Mouse (Mus musculus) left cerebral cortex, adult 2 months (tissue): ENCODE results near the gene Cd22. TPM values are rescaled to one million over a fixed set of nuclear protein-coding genes. Genes with fewer than 3 reads are reported as not detected.
"Not testable (repeated sequence)": the region's sequence is repeated elsewhere in the genome, so short reads cannot be mapped to it uniquely, and the experiment has no call there.

Experiments used
- DNase-seq, 2 experiments: peaks; one replicate each; pipeline ENCODE4 v3.0.0; 2021 to 2022; ENCODE audit warnings: low spot score in 2 of 2, mixed read lengths in 1 of 2; ENCODE audit errors: extremely low spot score in 1 of 2
- H3K27ac ChIP-seq: fragments of 200-600 bp; 2 replicates; pipeline ENCODE4 v1.8.1; 2022
- H3K4me3 ChIP-seq: fragments of 200-600 bp; 2 replicates; pipeline ENCODE4 v1.8.1; 2022
- CTCF ChIP-seq: fragments of 200-600 bp; IDR thresholded peaks from 2 replicates; pipeline ENCODE4 v1.8.1; 2022; ENCODE audit warnings: antibody characterized with exemption, mild to moderate bottlenecking, moderate library complexity
- intact Hi-C: fragments of 180-260 bp; cut with DNase I; formaldehyde crosslinking; loops from one replicate; pipeline ENCODE4 v1.15.1; 2025
- long read RNA-seq, 2 experiments: library from polyadenylated mRNA; stranded (forward); transcript quantifications; one replicate each; pipeline ENCODE4 v2.0.0; 2021; ENCODE audit warnings: borderline mapping rate in 2 of 2
- total RNA-seq, 2 experiments: library from RNA; stranded (reverse); gene quantifications; 2 replicates each; pipeline ENCODE4 v1.2.3; 2021

The Cd22 gene
- not detected for total RNA-seq
- long read RNA-seq, experiment 1, partial matches to known transcripts = 0 of 1 reads
- long read RNA-seq, experiment 1, other reads (novel, unspliced or antisense) = 1 of 1 reads
- long read RNA-seq, experiment 2 = 0 reads

DNA sequence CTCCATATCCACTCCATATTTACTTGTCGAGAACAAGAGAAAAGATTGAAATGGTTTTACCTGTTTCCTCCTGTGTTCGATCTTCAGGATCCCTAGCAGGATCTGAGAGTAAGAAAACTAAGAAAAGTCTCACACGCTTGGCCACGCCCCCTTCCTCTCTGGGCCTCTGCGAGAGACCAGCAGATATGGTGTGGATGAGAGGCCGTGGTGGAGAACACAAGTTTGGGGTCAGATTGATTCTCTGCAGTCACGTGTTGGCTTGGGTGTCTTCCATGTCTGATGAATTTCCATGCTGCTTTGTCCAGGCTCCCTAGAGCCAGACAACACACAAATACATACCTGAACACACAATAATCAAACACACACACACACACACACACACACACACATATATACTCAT, at the start of gene Cd22:
Gene Cd22 (minus strand): TSS at position 167 of the 400 bp plus-strand sequence.
- Histone ChIP-seq H3K27ac (no peak within 1 kb of the TSS), H3K4me3 (no peak within 1 kb of the TSS)
- no peak for TF ChIP-seq CTCF
- DNase-seq = no peak
- intact Hi-C loops = no loop called here

DNA sequence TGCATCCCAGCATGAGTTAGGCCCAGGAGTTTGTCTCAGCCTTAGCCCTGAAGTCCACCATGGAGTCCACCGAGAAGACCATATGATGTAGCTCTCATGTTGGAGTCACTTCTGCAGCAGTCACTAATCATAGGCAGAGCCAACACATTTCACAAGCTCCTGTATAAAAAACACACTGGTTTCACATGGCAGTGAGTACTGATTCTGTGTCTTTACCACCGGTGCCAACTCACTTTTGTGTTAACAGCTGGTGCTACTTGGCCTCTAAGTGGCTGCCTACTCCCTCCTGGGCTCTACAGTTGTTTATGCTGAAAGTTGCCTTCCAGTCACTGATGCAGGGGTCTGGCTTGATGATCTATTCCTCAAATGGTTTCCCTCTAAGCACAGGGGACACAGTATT, 44.4 kb upstream of the Cd22 start, which contains the start of gene Hamp2:
Gene Hamp2 (minus strand): TSS at position 101 of the 400 bp plus-strand sequence.
- intact Hi-C loops, H3K27ac ChIP-seq, DNase-seq, H3K4me3 ChIP-seq: not testable (repeated sequence)

DNA sequence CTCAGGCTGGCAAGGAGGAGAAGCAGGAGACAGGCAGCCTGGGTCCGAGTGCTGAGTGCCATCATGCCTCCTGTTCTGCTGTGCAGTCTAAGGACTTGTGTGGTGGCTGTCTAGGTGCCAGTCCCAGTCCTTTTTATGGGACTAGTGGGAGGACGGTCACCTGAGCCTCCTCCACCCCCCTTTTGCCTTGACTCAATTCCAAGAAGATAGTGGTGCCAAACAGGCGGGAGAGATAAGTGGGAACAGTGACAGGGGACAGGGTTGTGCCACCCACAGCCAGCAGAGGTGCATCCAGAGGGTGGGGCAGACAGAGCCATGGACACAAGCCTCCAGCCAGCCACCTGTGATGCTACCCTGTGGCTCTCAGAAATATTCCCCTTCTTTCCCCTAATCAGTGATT, 43.9 kb upstream of the Cd22 start:
- no peak for DNase-seq
- no peak overlapping the region for H3K4me3 ChIP-seq
- intact Hi-C loops = no loop called here
- H3K27ac ChIP-seq = no peak overlapping the region
- TF ChIP-seq CTCF = no peak

DNA sequence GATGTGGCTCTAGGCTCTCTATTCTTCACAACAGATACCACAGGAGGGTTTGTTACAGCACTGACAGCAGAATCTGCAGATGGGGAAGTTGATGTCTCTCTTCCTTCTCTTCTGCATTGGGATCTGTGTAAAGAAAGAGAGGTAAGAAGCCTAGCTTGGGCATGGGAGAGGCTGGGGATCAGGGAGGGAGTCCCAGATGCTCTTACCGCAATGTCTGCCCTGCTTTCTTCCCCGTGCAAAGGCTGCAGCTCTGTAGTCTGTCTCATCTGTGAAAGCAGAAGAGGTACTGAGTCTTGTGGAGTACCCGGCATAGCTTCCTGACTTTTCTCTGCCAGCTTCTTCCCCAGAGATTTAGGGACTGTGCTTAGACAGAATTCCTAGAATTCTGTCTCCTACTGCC, 42.3 kb upstream of the Cd22 start:
- intact Hi-C loops, DNase-seq, H3K4me3 ChIP-seq: not testable (repeated sequence)

DNA sequence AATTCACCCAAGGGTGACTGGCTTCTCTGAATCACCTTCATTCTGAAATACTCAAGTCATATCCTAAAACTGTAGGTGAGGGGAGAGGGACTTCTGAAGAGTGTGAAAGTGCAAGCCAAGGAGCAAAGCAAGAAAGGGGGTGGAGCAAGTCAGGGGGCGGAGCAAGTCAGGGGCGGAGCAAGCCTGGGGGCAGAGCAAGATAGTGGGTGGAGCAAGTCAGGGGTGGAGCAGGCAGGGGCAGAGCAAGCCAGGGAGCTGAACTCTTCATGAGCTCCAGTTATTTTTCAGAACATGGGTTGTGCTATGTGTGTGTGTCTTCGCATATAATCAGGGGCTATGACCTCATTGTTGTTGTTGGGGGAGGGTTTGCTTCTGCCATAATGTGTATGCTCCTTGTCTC, 40.1 kb upstream of the Cd22 start:
- DNase-seq = no peak
- intact Hi-C loops = no loop called here
- Histone ChIP-seq H3K27ac (no peak overlapping the region), H3K4me3 (no peak overlapping the region)
- no peak for TF ChIP-seq CTCF

More for the DNA sequence above, 42.3 kb upstream of the Cd22 start:
- H3K27ac ChIP-seq = not testable (repeated sequence)

DNA sequence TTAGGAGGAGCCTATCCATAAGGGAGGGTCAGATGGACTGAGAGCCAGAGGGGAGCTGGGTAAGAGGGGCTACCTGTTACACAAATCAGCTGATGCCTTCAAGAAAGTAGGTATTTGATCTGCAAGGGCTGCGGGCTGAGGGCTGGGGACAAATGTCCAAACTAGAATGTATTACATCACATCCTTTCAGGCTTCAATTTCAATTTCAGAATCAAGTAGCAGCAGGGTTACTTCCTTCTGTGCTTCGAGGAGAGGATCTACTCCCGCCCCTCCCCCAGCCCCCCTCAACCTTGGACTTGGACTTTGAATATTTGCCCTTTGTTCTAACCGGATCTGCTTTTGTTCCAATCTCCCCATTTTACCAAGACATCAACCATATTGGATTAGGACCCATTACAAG, 37.1 kb upstream of the Cd22 start:
- intact Hi-C loops = no loop called here
- no peak for TF ChIP-seq CTCF
- no peak for DNase-seq
- Histone ChIP-seq H3K27ac (peak overlapping the region; percentile 54), H3K4me3 (0 out of 2 replicates have a peak overlapping the region, but pooled peaks have one; percentile 2)

DNA sequence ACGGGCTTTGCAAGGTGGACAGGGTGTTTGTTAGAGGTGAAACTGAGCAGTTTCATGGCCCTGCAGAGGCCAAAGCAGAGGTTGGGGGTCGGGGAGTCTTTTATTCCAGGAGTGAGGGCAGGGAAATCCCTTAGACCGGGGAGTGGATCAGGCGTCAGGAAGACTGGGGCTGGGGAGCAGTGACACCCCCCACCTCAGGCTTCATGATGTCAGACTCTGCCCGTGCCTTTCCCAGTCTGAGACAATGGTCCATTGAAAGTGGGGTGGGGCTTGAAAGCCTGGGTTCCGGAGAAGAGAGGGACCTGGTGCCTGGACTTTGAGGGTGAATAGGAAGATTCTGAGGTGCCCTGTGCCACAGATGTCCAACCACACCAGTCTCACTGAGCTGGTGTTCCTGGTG, 36.6 kb upstream of the Cd22 start:
- 0 out of 2 replicates have a peak overlapping the region, but pooled peaks have one; percentile 2 for H3K4me3 ChIP-seq
- intact Hi-C loops = no loop called here
- peak overlapping the region; percentile 61 for H3K27ac ChIP-seq
- TF ChIP-seq CTCF = no peak
- DNase-seq = no peak

DNA sequence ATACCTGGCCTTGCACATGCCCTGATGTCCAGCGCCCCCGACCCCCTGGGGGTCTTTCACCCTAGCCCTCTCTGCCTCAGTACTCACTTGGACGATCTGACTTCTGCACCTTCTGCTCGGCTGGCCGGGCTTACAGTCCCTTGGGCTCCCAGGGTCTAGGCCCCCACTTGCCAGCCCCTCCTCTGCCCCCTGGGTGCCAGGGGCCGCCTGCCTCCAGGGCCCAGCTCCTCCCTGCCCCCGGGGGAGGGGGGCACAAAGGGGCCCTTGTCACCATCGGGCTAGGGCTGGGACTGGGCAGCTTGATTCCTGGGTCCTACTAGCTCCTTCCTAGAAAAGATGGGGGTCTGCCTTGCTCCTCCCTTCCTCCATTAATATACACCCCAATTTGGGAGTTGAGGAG, 34.6 kb upstream of the Cd22 start, which contains the start of gene Mag:
Gene Mag (minus strand): TSS at position 142 of the 400 bp plus-strand sequence.
- TF ChIP-seq CTCF = no peak
- DNase-seq = peak in 1 of 2 experiments; percentile 39
- Histone ChIP-seq H3K4me3 (peak within 1 kb of the TSS; percentile 13), H3K27ac (peak within 1 kb of the TSS; percentile 56; the same call in 1 of the 2 replicates)
- intact Hi-C loops = no loop called here

DNA sequence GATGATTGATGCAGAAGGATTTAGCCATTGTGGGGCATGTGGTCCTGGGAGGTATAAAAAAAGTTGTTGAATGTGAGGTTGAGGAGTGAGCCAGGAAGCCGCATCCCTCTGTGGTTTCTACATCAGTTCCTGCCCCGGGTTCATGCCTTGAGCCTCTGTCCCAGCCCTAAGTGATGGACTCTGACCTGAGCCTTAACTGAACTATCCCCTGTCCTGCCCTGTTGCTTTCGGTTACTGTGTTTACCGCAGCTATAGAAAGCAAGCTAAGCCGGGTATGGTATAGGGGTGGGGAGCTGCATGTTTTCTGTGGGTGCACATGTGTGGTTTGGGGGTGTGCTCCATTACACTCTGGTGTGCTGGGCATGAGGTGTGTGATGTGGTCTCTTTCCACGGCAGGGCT, 29.6 kb upstream of the Cd22 start:
- no peak for DNase-seq
- Histone ChIP-seq H3K27ac (no peak overlapping the region), H3K4me3 (no peak overlapping the region)
- intact Hi-C loops = no loop called here
- no peak for TF ChIP-seq CTCF

DNA sequence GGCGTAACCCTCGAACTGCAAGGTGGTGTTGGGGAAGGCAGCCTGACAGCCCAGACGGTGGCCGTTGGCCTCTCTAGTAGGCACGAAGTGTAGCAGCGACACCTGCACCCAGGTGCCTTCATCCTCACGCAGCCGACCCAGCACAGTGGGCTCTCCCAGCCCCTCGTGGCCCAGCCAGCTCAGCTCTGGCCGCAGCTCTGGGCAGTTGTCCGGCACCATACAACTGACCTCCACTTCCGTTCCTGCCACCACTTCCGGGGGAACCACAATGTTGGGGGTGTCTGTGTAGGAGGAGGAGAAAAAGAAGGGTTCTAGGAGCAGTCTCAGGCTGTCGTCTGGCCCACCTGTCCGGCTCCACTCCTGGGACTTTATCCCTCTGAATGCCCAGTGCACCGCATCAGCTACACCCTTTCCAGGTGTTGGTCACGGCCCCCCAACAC, 28.9 kb upstream of the Cd22 start:
- no peak for TF ChIP-seq CTCF
- DNase-seq = no peak
- intact Hi-C loops = no loop called here
- H3K4me3 ChIP-seq = no peak overlapping the region
- no peak overlapping the region for H3K27ac ChIP-seq

DNA sequence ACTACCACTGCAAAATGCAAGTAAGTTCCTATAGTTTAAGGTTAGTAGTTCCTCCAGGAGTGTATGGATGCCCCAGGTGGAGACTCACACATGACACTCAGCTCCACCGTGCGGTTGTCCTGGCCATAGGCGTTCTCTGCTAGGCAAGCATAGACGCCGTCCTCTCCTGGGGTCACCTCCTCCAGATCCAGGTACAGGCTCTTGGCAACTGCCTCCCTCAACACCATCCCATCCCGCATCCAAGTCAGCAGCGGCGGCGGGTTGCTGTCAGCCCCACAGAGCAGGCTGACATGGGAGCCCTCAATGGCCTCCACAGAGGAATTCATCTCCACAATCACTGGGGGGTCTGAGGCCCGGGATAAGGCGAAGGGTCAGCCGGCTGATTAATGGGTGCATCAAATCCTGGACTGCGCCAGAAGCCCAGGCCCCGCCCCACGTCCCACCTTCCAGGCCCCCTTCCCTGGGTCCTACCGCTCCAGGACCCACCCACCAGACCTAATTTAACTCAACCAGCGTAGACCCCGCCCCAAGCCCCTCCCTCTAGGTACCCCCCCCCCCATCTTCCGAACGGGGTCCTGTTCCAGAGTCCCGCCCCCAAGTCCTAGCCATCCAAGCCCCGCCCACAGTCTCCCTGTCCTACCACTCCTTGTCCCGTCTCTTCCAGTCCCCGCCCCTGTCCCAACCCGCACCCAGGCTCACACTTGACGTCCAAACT, 28.3 kb upstream of the Cd22 start:
- H3K4me3 ChIP-seq = no peak overlapping the region
- intact Hi-C loops = no loop called here
- H3K27ac ChIP-seq = no peak overlapping the region
- DNase-seq = no peak
- TF ChIP-seq CTCF = no peak

DNA sequence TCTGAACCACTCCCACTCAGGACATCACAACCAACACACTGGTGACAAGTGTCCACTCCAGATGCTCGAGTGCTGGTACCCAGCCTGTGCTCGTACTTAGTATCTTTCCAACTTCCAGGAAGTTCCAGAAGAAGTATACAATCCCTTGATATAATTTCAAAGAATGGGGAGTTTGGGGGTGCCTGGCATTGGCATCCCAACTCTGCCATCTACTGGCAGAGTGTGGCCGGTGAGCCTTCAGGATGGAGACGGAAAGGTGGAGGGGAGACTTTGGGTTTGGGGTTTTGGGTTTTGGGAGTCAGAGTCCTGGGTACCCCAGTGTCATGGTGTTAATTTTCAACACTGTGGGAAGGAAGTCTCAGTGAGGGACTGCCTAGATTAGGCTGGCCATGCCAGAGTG, 23.9 kb upstream of the Cd22 start:
- peak; percentile 72 for TF ChIP-seq CTCF
- H3K4me3 ChIP-seq = no peak overlapping the region
- intact Hi-C loops = loop anchor here (2.0 to 5.0 kb wide), 2 partner anchors 31 to 307 kb away; partner anchors contain the start of gene Zbtb32
- DNase-seq = peak; percentile 24 to 46
- no peak overlapping the region for H3K27ac ChIP-seq

DNA sequence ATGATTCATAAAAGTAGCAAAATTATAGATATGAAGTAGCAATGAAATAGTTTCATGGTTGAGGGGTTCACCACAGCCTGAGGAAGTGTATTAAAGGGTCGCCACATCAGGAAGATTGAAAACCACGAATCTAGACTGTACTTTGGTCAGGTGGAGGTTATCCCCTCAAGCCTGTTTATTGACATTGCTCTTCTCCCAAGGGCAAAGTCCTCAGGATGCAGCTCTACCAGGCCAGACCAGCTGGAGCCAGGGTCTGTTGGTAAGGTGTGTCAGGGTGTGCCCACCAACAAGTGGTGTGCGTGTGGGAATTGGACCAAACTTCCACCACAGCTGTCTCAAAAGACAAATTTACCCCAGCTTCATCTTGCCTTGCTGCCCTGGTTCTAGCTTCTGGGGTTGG, 15.1 kb upstream of the Cd22 start:
- Histone ChIP-seq H3K27ac (no peak overlapping the region), H3K4me3 (no peak overlapping the region)
- intact Hi-C loops = no loop called here
- no peak for DNase-seq
- TF ChIP-seq CTCF = no peak
